22 mouse cellular contexts compared by ENCODE assay signal in the genomic region with DNA sequence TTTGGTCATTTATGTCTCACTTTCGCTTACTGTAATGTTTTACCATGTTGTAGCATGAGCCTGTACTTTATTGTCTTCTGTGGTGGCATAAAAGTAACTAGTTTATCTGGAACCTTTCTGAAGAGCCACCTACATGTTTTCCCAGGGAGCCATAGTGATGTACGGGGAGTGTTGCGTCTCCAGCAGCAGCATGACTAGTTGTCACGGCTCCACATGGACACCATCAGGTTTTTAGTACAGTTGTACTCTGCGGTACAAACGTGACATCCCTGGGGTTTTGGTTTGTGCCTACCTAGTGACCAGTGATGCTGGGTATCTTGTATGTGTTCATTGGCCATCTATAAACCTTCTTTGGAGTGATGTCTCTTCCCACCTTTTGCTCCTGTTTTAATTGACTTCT.
DNase-seq lines count a peak whose midpoint lies in the region; ATAC-seq and TF ChIP-seq lines count a peak whose summit lies in the region.
"Had no signal": no experiment of that assay in that cellular context is flagged by ENCODE, and none has a peak within 500 bp of the region (broad histone marks: within the 10 kb centered on the region; RNA-seq: fewer than 3 reads in every experiment).

No protein-coding gene starts in this region.

- H3K36me3 ChIP-seq in heart, embryonic 12.5 days = no peaks in the 10 kb centered on the region
- peaks cover 0 to 2% of the 10 kb centered on the region in 2 experiments for H3K36me3 ChIP-seq in CH12.LX (replicated peaks in 1 of 2; ENCODE audit: control insufficient read depth in 1 of 2, insufficient read depth in 1 of 2, low read length in 1 of 2)
- H3K36me3 ChIP-seq: G1E had no signal

- dilution Hi-C loops in CH12.LX (cut with MboI; ENCODE audit: extremely low pct_ligation_motif_present, extremely low pct_unique_long_range_greater_than_20kb, low sequenced_read_pairs) = no loop called here

- no peak for DNase-seq in frontal cortex, postnatal 36 days (ENCODE audit: low spot score in 2 of 2)
- DNase-seq in heart, adult 11 months = peak; percentile 61
- DNase-seq in CH12.LX (ENCODE audit: extremely low read depth) = peak; percentile 14
- DNase-seq in brain, adult 2 months (ENCODE audit: low read depth, low spot score) = peak; percentile 29
- DNase-seq in left cerebral cortex, adult 2 months (ENCODE audit: extremely low spot score in 1 of 2, low spot score in 2 of 2) = no peak
- no peak for DNase-seq in thymus, adult 18-20 months
- DNase-seq: adrenal gland, adult 8-10 months; adrenal gland, postnatal 10 days; adrenal gland, postnatal 14 days; adrenal gland, postnatal 25 days; adrenal gland, postnatal 36 days; B cell, adult 2 months; cerebellum, adult 11 months; cerebellum, adult 11-12 months; cerebellum, adult 18-20 months; cerebellum, adult 2 months had no signal

- ATAC-seq in frontal cortex, adult (ENCODE audit: low TSS enrichment) = peak; percentile 55; the same call in 1 of the 2 replicates
- ATAC-seq in heart, embryonic 12.5 days (ENCODE audit: insufficient number of reproducible peaks, low FRiP score) = no peak
- ATAC-seq: activated CD4-positive, CD25-positive, alpha-beta regulatory T cell, adult 4 months; CD4-positive, CD25-positive, alpha-beta regulatory T cell, adult 4 months; Patski had no signal

- WGBS in heart, embryonic 12.5 days = 84% methylated on average over 6 of the region's 6 CpGs

- TF ChIP-seq EP300 in CH12.LX (IDR thresholded peaks at IDR 0.05; ENCODE audit: low read length) = no peak

- no peak for TF ChIP-seq POLR2A in CH12.LX (IDR thresholded peaks at IDR 0.05; ENCODE audit: low read depth, low read length)

- TF ChIP-seq CTCF in CH12.LX (conservative IDR thresholded peaks at IDR 0.05 in 1 of 2, IDR thresholded peaks at IDR 0.05 in 1 of 2; ENCODE audit: low read depth in 2 of 2, low read length in 2 of 2) = no peak
- no peak for TF ChIP-seq CTCF in left cerebral cortex, adult 2 months (IDR thresholded peaks at IDR 0.05)

- no peaks in the 10 kb centered on the region for H3K27me3 ChIP-seq in heart, embryonic 12.5 days (replicated peaks)
- H3K27me3 ChIP-seq in CH12.LX (replicated peaks) = no peaks in the 10 kb centered on the region
- H3K27me3 ChIP-seq: Patski had no signal

- H3K4me3 ChIP-seq in heart, embryonic 12.5 days = no peak overlapping the region
- no peak overlapping the region for H3K4me3 ChIP-seq in CH12.LX (replicated peaks in 1 of 3; ENCODE audit: low read depth in 2 of 3, low read length in 2 of 3, poor library complexity in 1 of 3)
- H3K4me3 ChIP-seq in left cerebral cortex, adult 2 months = no peak overlapping the region

- no peak overlapping the region for H3K27ac ChIP-seq in heart, embryonic 12.5 days (ENCODE audit: poor library complexity, severe bottlenecking)
- H3K27ac ChIP-seq in CH12.LX (ENCODE audit: insufficient read depth, low read depth) = no peak overlapping the region
- H3K27ac ChIP-seq in left cerebral cortex, adult 2 months = no peak overlapping the region

- in situ Hi-C loops in CH12.LX (cut with MboI; ENCODE audit: low pct_ligation_motif_present, low pct_unique_long_range_greater_than_20kb, low sequenced_read_pairs) = no loop called here

- H3K4me2 ChIP-seq in heart, embryonic 12.5 days = no peak overlapping the region
- no peak overlapping the region for H3K4me2 ChIP-seq in CH12.LX (ENCODE audit: insufficient read depth, low read depth, poor library complexity, severe bottlenecking)

- peaks cover 15% of the 10 kb centered on the region for H3K4me1 ChIP-seq in heart, embryonic 12.5 days (replicated peaks)
- H3K4me1 ChIP-seq in CH12.LX (ENCODE audit: control insufficient read depth in 1 of 2, insufficient read depth in 2 of 2) = peaks cover 13 to 48% of the 10 kb centered on the region in 2 experiments

- intact Hi-C loops in left cerebral cortex, adult 2 months (cut with DNase I) = no loop called here

- H3K9me3 ChIP-seq in heart, embryonic 12.5 days (replicated peaks) = no peaks in the 10 kb centered on the region
- H3K9me3 ChIP-seq in CH12.LX (replicated peaks; ENCODE audit: low read length) = no peaks in the 10 kb centered on the region
- H3K9me3 ChIP-seq: G1E had no signal

- H3K79me2 ChIP-seq in CH12.LX (replicated peaks; ENCODE audit: control insufficient read depth, extremely low read depth, insufficient read depth, poor library complexity, severe bottlenecking) = no peaks in the 10 kb centered on the region

- no peak overlapping the region for H3K9ac ChIP-seq in heart, embryonic 12.5 days
- H3K9ac ChIP-seq in CH12.LX (ENCODE audit: insufficient read depth, low read depth) = no peak overlapping the region

- TF ChIP-seq RAD21 in CH12.LX (IDR thresholded peaks at IDR 0.05; ENCODE audit: low read depth, low read length) = no peak

TF ChIP-seq in CH12.LX, 34 proteins besides CTCF, POLR2A, EP300 and RAD21:
- TF ChIP-seq MYC (IDR thresholded peaks at IDR 0.05; ENCODE audit: low read depth, low read length) (no peak), PAX5 (IDR thresholded peaks at IDR 0.05; ENCODE audit: low read length) (no peak), ETS1 (conservative IDR thresholded peaks at IDR 0.05; ENCODE audit: low read depth, low read length) (no peak), MAZ (IDR thresholded peaks at IDR 0.05; ENCODE audit: low read depth, low read length) (no peak)
TF ChIP-seq in CH12.LX: peak in this region for 0.

Comparison
In these comparisons a context has a peak if more than half of its experiments do, and no peak if none do; other contexts are left out.
1. DNase-seq: peak in heart, adult 11 months (single experiment), CH12.LX (single experiment) and brain, adult 2 months (single experiment); none in frontal cortex, postnatal 36 days (0 of 2), left cerebral cortex, adult 2 months (0 of 2) and thymus, adult 18-20 months (0 of 2).